Mouse (Mus musculus): ENCODE measurements around the gene Msl2. TPM values are rescaled to one million over a fixed set of nuclear protein-coding genes. Genes with fewer than 3 reads are reported as not detected.
A peak's percentile ranks its signal among the peaks of the same experiment; 100 is the strongest.

The Msl2 gene
- polyA plus RNA-seq, 1 experiment from 2014 or later: 4.8 TPM

DNA sequence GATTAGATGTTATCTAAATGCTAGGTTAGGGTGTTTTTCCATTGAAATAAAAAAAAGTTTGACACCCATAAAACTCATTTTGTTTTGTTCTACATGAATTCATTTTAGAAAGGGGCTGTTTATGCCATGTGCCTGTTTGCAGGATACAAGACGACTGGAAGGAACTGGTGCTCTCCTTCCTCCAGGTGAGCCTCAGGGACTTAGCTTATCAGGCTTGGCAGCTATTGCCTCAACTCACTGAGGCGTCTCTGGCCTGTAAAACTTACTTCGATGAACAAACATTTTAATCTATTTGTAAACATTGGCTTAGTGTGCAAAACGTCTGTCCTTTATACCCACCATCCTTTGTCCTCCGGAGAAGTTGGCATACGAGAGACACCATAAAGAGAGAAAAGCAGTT, 21.2 kb upstream of the Msl2 start:
- Histone ChIP-seq H3K9ac (no peak overlapping the region), H3K36me3 (no peaks in the 10 kb centered on the region), H3K4me2 (no peak overlapping the region), H3K4me3 (no peak overlapping the region), H3K27me3 (no peaks in the 10 kb centered on the region), H3K9me3 (no peaks in the 10 kb centered on the region), H3K27ac (replicated peaks) (no peak overlapping the region), H3K4me1 (replicated peaks) (no peaks in the 10 kb centered on the region)
- ATAC-seq (ENCODE audit: low read depth): no peak
- 79% methylated on average over 6 of the region's 6 CpGs for WGBS

DNA sequence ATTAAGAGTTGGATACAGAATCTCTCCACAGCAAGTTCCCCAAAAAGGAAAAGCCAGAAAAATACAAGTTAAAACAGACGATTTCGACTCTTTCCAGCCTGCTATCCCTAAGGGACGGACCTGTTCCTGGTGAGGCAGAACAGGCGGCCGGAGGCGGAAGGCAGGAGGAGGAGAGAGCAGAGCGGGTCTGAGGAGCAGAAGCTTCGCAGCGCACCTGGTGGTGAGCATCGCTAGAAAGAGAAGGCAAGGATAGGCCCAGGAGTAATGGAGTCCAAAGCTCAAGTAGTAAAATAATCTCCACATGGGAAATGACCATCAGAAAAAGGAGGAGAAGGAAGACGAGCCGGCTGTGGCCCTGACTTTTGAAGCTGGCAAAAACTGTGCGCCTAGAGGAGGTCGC, 20.6 kb upstream of the Msl2 start:
- Histone ChIP-seq H3K9me3 (no peaks in the 10 kb centered on the region), H3K27ac (replicated peaks) (no peak overlapping the region), H3K36me3 (no peaks in the 10 kb centered on the region), H3K4me2 (no peak overlapping the region), H3K4me1 (replicated peaks) (no peaks in the 10 kb centered on the region), H3K4me3 (no peak overlapping the region), H3K27me3 (no peaks in the 10 kb centered on the region), H3K9ac (no peak overlapping the region)
- WGBS: 77% methylated on average over 14 of the region's 14 CpGs
- ATAC-seq (ENCODE audit: low read depth): no peak

DNA sequence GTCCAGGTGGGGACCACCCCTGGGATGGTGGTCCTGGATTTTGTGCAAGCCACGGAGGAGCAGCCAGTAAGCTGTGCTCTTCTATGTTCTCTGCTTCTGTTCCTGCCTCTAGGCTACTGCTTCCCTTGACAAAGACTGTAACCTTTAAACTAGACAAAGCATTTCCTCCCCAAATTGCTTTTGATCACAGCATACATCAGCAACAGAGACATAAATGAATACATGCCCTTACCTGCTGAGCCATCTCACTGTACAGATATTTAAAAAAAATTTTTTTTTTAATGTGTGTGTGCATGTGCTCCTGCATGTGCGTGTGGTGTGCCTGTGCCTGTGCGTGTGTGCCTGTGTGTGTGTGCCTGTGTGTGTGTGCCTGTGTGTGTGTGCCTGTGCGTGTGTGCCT, 16.7 kb upstream of the Msl2 start:
- H3K4me3 ChIP-seq: no peak overlapping the region
- H3K9ac ChIP-seq: no peak overlapping the region
- WGBS: 92% methylated on average over 4 of the region's 4 CpGs
- H3K9me3 ChIP-seq: no peaks in the 10 kb centered on the region
- H3K36me3 ChIP-seq: no peaks in the 10 kb centered on the region
- no peak overlapping the region for H3K4me2 ChIP-seq
- H3K27ac ChIP-seq (replicated peaks): no peak overlapping the region
- no peak for ATAC-seq (ENCODE audit: low read depth)
- H3K27me3 ChIP-seq: no peaks in the 10 kb centered on the region
- H3K4me1 ChIP-seq (replicated peaks): no peaks in the 10 kb centered on the region

DNA sequence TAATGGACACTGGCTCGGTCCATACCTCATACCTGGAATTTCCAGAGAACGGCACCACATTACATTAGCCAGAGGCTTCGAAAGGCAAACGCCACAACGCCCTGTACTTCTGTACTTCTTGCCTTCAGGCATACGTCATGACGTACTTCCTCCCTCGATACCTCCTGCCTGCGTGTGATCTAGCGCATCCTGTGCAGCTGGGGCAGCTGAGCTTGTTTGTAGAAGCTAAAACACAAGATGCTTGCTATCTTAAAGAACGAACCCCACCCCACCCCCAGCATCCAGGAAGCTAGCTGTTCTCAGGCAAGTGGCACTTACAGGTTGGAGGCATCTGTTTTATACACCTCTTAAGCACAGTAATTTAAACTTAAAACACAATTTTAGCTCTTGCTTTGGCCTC, 12.9 kb upstream of the Msl2 start:
- no peak for ATAC-seq (ENCODE audit: low read depth)
- 78% methylated on average over 11 of the region's 11 CpGs for WGBS
- H3K36me3 ChIP-seq: no peaks in the 10 kb centered on the region

DNA sequence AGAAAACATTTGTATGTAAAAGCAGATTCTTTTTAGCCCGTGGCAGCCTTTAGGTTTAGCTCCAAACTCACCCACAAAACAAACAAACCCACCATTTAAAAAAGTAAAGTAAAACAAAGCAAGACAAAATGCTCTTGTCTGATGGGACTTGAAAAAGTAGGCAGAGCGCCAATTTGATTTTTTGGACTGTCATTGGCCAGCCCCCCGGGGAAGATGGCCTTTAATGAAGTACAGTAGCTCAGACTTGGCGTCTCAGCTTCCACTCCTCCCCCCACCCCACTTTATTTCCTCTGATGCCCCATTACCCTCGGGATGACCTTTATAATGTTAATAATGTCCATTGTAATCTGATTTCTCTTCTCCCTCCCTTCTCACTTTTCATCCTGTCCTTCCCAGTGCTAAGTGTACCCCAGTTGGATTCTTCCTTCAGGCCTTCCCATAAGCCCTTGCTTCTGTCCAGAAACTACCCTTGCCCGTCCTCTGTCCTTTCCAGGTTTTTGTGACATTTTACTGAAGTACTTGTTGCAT, 11.6 kb upstream of the Msl2 start:
- Histone ChIP-seq H3K4me3 (no peak overlapping the region), H3K36me3 (no peaks in the 10 kb centered on the region), H3K9me3 (no peaks in the 10 kb centered on the region), H3K9ac (no peak overlapping the region), H3K4me1 (replicated peaks) (0 out of 2 replicates have a peak, but pooled peaks cover 3% of the 10 kb centered on the region), H3K27me3 (no peaks in the 10 kb centered on the region), H3K4me2 (no peak overlapping the region), H3K27ac (replicated peaks) (no peak overlapping the region)
- no peak for ATAC-seq (ENCODE audit: low read depth)
- 51% methylated on average over 6 of the region's 6 CpGs for WGBS

More for the DNA sequence above, 12.9 kb upstream of the Msl2 start:
- Histone ChIP-seq H3K4me1 (replicated peaks) (0 out of 2 replicates have a peak, but pooled peaks cover 3% of the 10 kb centered on the region), H3K4me3 (no peak overlapping the region), H3K9ac (no peak overlapping the region), H3K9me3 (no peaks in the 10 kb centered on the region), H3K27me3 (no peaks in the 10 kb centered on the region), H3K27ac (replicated peaks) (no peak overlapping the region), H3K4me2 (no peak overlapping the region)

DNA sequence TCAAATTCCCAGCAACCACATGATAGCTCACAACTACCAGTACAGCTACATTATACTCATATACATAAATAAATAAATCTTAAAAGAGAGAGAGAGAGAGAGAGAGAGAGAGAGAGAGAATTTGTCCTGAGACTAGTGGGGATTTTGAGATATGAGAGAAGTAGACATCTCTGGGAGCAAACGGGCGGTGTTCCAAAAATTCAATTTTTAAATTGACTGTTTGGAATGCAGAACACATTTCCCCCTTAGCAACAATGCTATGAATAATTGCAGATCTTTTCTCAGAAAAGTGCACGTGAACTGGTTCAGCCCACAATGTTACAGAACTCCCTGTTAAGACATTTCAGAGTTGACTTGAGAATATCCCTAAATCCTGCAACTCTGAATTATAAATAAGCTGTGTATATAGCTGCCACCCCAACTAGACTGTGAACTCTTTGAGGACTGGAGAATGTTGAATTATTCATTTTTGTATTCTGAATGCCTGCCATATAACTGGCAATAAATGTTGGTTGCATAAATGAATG, 8.8 kb upstream of the Msl2 start:
- Histone ChIP-seq H3K27me3 (no peaks in the 10 kb centered on the region), H3K27ac (replicated peaks) (no peak overlapping the region), H3K4me1 (replicated peaks) (0 out of 2 replicates have a peak, but pooled peaks cover 3% of the 10 kb centered on the region), H3K4me2 (no peak overlapping the region), H3K36me3 (no peaks in the 10 kb centered on the region), H3K9ac (no peak overlapping the region), H3K9me3 (no peaks in the 10 kb centered on the region), H3K4me3 (no peak overlapping the region)
- WGBS: 82% methylated on average over 3 of the region's 3 CpGs
- no peak for ATAC-seq (ENCODE audit: low read depth)

DNA sequence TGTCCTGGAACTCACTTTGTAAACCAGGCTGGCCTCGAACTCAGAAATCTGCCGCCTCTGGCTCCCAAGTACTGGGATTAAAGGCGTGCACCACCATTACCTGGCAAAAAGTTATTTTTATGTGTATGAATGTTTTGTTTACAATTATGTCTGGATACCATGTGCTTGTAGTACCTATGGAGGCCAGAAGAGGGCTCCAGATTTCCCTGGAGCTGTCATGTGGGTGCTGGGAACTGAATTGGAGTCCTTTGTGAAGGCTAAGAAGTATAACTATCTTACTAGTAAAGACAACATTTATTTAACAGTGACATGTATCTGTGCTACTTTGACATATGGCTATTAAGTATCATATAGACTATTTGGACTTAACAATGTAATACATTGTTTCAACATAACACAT, 4.1 kb upstream of the Msl2 start:
- Histone ChIP-seq H3K9me3 (no peaks in the 10 kb centered on the region), H3K27me3 (no peaks in the 10 kb centered on the region), H3K27ac (replicated peaks) (no peak overlapping the region), H3K9ac (no peak overlapping the region), H3K4me2 (no peak overlapping the region), H3K4me3 (no peak overlapping the region), H3K4me1 (replicated peaks) (peaks cover 12% of the 10 kb centered on the region), H3K36me3 (no peaks in the 10 kb centered on the region)
- WGBS: 89% methylated on average over 3 of the region's 3 CpGs
- ATAC-seq (ENCODE audit: low read depth): no peak

DNA sequence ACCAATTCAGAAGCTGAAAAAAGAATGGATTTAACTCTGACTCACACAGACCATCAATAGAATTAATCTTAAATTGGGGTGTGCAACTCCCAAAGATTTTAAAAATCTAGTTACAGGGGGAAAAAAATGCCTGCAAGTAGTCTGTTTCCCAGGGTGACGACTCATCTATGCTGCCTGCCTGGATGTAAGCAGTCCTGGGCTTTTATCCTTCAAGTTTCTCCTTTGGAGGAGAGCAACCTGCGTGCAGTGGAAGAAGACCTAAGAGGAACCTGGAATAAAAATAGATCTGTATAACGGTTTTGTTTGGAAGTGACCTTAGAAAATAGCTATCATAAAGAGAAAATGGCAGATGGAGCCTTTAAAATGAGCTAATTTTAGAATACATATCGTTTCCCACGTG, 1.4 kb upstream of the Msl2 start:
- H3K4me3 ChIP-seq: 0 out of 2 replicates have a peak overlapping the region, but pooled peaks have one; percentile 87
- ATAC-seq (ENCODE audit: low read depth): no peak
- no peaks in the 10 kb centered on the region for H3K9me3 ChIP-seq
- H3K4me1 ChIP-seq (replicated peaks): peaks cover 22% of the 10 kb centered on the region
- no peaks in the 10 kb centered on the region for H3K36me3 ChIP-seq
- 55% methylated on average over 5 of the region's 5 CpGs for WGBS
- peak overlapping the region; percentile 72 for H3K4me2 ChIP-seq
- no peaks in the 10 kb centered on the region for H3K27me3 ChIP-seq
- H3K9ac ChIP-seq: 0 out of 2 replicates have a peak overlapping the region, but pooled peaks have one; percentile 12
- no peak overlapping the region for H3K27ac ChIP-seq (replicated peaks)

DNA sequence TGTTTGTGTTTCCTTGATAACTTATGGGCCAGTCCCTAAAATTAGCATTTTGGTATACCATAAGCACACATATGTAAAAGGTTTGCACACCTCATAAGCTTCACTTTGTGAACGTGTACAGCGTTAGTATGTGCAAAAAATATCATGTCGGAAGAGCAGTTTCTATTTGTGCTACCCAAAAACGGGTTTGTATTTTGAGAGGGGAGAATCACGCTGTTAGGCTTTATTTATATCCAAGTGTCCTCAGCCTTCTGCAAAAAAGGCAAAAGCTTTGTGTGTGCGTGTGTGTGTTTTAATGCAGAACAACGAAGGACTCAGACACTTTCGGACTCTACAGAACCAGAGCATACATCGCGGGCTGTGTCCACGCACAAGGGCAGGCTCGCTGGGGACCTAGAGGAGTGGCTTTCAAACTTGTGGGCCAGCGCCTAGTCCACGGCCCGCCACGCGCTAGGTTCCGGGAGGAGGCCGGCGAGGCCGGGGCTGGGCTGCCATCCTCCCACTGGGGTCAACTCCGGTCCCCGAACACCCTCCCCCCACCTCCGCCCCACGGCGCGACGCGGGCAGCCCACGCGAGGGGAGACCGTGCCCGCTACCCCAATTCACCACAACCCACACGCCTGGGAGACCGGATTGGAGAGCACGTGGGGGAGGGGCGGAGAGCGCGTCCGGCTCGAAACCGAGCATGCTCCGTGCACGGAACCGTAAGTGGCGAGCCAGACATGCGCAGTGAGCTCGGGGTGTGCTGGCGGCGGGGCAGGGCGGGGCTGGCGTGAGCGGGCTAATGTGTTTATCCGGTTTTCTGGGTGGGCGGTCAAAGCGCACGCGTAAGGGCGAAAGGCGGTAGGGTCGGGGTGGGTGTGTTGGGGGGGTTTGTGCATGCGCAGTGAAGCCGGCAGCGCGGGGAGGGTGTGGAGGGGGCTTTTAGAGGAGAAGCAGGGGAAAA, 587 bp upstream of the Msl2 start:
- Histone ChIP-seq H3K4me2 (peak overlapping the region; percentile 72), H3K4me3 (peak overlapping the region; percentile 87), H3K4me1 (replicated peaks) (peaks cover 30% of the 10 kb centered on the region), H3K27ac (replicated peaks) (peak overlapping the region; percentile 94), H3K9me3 (no peaks in the 10 kb centered on the region), H3K27me3 (no peaks in the 10 kb centered on the region), H3K36me3 (no peaks in the 10 kb centered on the region), H3K9ac (peak overlapping the region; percentile 85)
- WGBS: 2% methylated on average over 60 of the region's 65 CpGs
- ATAC-seq (ENCODE audit: low read depth): peak; percentile 95

DNA sequence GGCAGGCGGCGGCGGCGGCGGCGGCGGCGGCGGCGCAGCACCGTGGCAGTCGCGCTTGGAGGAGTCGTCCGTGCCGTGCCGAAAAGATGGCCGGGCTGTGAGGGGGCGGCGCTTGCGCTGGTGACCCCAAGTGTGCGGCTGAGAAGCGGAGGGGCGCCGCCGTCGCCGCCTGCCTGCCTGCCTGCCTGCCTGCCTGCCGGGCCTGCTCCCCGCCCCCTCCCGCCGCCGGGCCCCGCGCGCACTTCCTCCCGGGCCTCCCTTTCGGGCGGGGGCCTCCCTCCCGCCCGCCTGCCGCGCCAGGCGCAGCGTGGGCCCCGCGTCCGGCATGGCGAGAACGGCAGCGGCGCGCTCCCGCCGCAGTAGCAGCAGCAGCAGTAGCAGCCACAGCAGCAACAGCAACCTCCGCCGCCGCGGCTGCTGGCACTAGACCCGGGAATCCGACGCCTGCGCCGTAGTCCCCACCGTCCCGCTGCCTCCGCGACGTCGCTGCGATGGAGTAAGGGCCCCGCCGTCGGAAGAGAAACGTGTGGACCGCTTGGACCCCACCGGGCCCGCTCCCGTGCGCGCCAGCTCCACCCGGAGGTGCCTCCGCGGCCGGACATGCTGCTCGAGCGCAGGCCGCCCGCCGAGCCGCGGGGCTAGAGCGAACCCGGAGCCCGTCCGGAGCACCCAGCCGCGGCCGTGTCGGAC, 576 bp downstream of the Msl2 start:
- Histone ChIP-seq H3K4me3 (peak overlapping the region; percentile 87), H3K36me3 (no peaks in the 10 kb centered on the region), H3K4me1 (replicated peaks) (peaks cover 41% of the 10 kb centered on the region), H3K27me3 (no peaks in the 10 kb centered on the region), H3K27ac (replicated peaks) (peak overlapping the region; percentile 100), H3K4me2 (peak overlapping the region; percentile 92), H3K9me3 (no peaks in the 10 kb centered on the region), H3K9ac (peak overlapping the region; percentile 99)
- under 1% methylated on average over 85 of the region's 100 CpGs for WGBS
- ATAC-seq (ENCODE audit: low read depth): peak; percentile 78

DNA sequence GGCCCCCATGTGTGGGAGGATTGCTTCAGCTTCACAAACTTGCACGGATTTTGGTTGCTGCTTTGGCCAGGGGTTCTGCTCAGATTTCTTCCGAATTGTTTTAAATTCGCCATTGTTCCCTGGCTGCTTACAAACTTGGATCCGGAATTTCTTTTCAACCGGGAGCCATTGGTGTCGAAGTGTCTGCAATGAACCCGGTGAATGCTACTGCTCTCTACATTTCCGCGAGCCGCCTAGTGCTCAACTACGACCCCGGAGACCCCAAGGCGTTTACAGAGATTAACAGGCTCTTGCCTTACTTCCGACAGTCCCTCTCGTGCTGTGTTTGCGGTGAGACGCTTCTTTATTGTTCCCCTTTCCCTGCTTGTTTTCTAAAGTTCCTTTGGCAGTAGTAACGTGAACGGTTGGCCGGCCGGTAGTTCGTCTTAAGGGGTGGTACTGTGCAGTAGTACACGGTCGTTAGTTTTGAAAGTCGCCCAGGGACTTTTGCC, 1.2 kb downstream of the Msl2 start:
- Histone ChIP-seq H3K36me3 (no peaks in the 10 kb centered on the region), H3K4me3 (peak overlapping the region; percentile 87), H3K27me3 (no peaks in the 10 kb centered on the region), H3K4me2 (peak overlapping the region; percentile 92), H3K9ac (peak overlapping the region; percentile 99), H3K9me3 (no peaks in the 10 kb centered on the region), H3K4me1 (replicated peaks) (peaks cover 48% of the 10 kb centered on the region), H3K27ac (replicated peaks) (peak overlapping the region; percentile 100)
- ATAC-seq (ENCODE audit: low read depth): no peak
- 0% methylated on average over 25 of the region's 25 CpGs for WGBS

DNA sequence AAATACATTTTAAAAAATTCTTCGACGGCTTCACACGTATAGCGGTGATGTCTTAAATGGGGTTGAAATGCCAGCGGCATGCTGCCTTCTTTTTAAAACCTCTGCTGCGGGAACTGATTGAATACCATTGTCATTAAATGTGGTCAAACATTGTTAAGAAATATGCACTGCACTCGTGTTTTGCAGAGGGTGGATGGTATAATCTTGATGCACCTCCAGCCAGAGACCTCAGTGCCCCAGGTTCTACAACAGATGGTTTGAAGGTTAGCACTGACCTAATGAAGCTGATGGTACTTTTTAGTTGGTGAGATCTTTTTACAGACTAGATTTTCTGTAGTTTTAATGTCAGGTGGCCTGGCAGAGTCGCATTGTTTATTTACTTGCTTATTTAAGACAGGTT, 1.8 kb downstream of the Msl2 start:
- ATAC-seq (ENCODE audit: low read depth): no peak
- under 1% methylated on average over 8 of the region's 8 CpGs for WGBS
- H3K9me3 ChIP-seq: no peaks in the 10 kb centered on the region
- peak overlapping the region; percentile 87 for H3K4me3 ChIP-seq
- H3K36me3 ChIP-seq: no peaks in the 10 kb centered on the region
- H3K4me1 ChIP-seq (replicated peaks): peaks cover 52% of the 10 kb centered on the region
- no peak overlapping the region for H3K27ac ChIP-seq (replicated peaks)
- H3K27me3 ChIP-seq: no peaks in the 10 kb centered on the region
- H3K4me2 ChIP-seq: peak overlapping the region; percentile 92
- peak overlapping the region; percentile 99 for H3K9ac ChIP-seq

Measured in neural tube, embryonic 13.5 days (tissue).